Mouse (Mus musculus): ENCODE results near the gene Adamts18. TPM values are rescaled to one million over a fixed set of nuclear protein-coding genes. Genes with fewer than 3 reads are reported as not detected.

The Adamts18 gene
- polyA plus RNA-seq, 1 experiment from 2014 or later, result 0.96 TPM

DNA sequence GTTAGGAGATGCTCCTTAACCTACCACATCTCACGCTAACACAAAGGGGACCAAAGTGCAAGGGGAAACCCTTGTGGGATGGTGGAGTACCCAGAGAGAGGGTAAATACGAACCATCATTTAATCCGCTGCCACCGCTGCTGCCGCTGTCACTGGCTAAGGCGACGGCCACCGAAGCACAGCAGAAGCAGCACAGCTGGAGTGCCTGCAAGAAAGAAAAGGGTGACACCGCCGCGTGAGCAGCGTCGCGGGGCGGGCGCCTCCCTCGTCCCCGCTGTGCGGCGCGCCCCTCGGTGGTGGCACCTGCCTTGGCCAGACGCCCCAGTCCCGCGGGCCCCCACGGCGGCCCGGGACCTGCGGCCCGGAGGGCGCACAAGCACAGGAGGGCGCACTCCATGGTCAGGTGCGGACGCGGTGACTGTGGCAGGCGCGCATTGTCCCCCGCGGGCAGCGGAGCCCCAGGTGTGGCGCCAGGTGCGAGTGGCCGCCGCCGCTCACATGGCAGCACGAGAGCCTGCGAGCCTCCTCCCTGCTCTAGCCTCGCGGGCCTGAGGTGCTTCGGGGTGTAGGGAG, 371 bp downstream of the Adamts18 start:
- Histone ChIP-seq H3K27ac (ENCODE audit: low read length) (no peak overlapping the region), H3K36me3 (ENCODE audit: control insufficient read depth, insufficient read depth, low read length) (no peaks in the 10 kb centered on the region), H3K27me3 (ENCODE audit: control insufficient read depth, insufficient read depth, low read length) (peaks cover 38% of the 10 kb centered on the region), H3K4me1 (ENCODE audit: control insufficient read depth, insufficient read depth, low read length) (peaks cover 9% of the 10 kb centered on the region), H3K4me3 (replicated peaks; ENCODE audit: low read length) (peak overlapping the region; percentile 51), H3K4me2 (ENCODE audit: low read depth, low read length) (peak overlapping the region; percentile 82), H3K9me3 (replicated peaks; ENCODE audit: control insufficient read depth, low read length) (peaks cover 6% of the 10 kb centered on the region; the same call in 1 of the 2 replicates), H3K9ac (ENCODE audit: low read length) (peak overlapping the region; percentile 58)
- WGBS, result under 1% methylated on average over 50 of the region's 50 CpGs
- no peak; the same call in none of the 2 replicates for ATAC-seq (ENCODE audit: insufficient read depth, low FRiP score)

GRCm38 (mm10) chr8:113847606-113848080, 895 bp downstream of the Adamts18 start:
- Histone ChIP-seq H3K4me2 (ENCODE audit: low read depth, low read length) (peak overlapping the region; percentile 82), H3K36me3 (ENCODE audit: control insufficient read depth, insufficient read depth, low read length) (no peaks in the 10 kb centered on the region), H3K27me3 (ENCODE audit: control insufficient read depth, insufficient read depth, low read length) (peaks cover 38% of the 10 kb centered on the region), H3K27ac (ENCODE audit: low read length) (no peak overlapping the region), H3K4me3 (replicated peaks; ENCODE audit: low read length) (peak overlapping the region; percentile 51), H3K9ac (ENCODE audit: low read length) (no peak overlapping the region; the same call in 1 of the 2 replicates), H3K4me1 (ENCODE audit: control insufficient read depth, insufficient read depth, low read length) (peaks cover 9% of the 10 kb centered on the region), H3K9me3 (replicated peaks; ENCODE audit: control insufficient read depth, low read length) (peaks cover 6% of the 10 kb centered on the region; the same call in 1 of the 2 replicates)
- ATAC-seq (ENCODE audit: insufficient read depth, low FRiP score), result no peak
- WGBS, result 22% methylated on average over 12 of the region's 12 CpGs

- no peak overlapping the region for H3K4me3 ChIP-seq (replicated peaks; ENCODE audit: low read length)
- peaks cover 38% of the 10 kb centered on the region for H3K27me3 ChIP-seq (ENCODE audit: control insufficient read depth, insufficient read depth, low read length)
- WGBS, result 80% methylated on average over 5 of the region's 5 CpGs
- H3K9ac ChIP-seq (ENCODE audit: low read length), result no peak overlapping the region
- ATAC-seq (ENCODE audit: insufficient read depth, low FRiP score), result no peak
- peaks cover 9% of the 10 kb centered on the region for H3K4me1 ChIP-seq (ENCODE audit: control insufficient read depth, insufficient read depth, low read length)
- no peak overlapping the region for H3K27ac ChIP-seq (ENCODE audit: low read length)
- H3K4me2 ChIP-seq (ENCODE audit: low read depth, low read length), result no peak overlapping the region
- H3K36me3 ChIP-seq (ENCODE audit: control insufficient read depth, insufficient read depth, low read length), result no peaks in the 10 kb centered on the region
- H3K9me3 ChIP-seq (replicated peaks; ENCODE audit: control insufficient read depth, low read length), result peaks cover 5% of the 10 kb centered on the region; the same call in 1 of the 2 replicates
Measured at GRCm38 (mm10) chr8:113846669-113847068, 1.9 kb downstream of the Adamts18 start.

GRCm38 (mm10) chr8:113844801-113845301, 3.7 kb downstream of the Adamts18 start:
- Histone ChIP-seq H3K27me3 (ENCODE audit: control insufficient read depth, insufficient read depth, low read length) (peaks cover 36% of the 10 kb centered on the region), H3K9ac (ENCODE audit: low read length) (no peak overlapping the region), H3K27ac (ENCODE audit: low read length) (no peak overlapping the region), H3K4me1 (ENCODE audit: control insufficient read depth, insufficient read depth, low read length) (peaks cover 9% of the 10 kb centered on the region), H3K9me3 (replicated peaks; ENCODE audit: control insufficient read depth, low read length) (no peaks in the 10 kb centered on the region), H3K4me3 (replicated peaks; ENCODE audit: low read length) (no peak overlapping the region), H3K4me2 (ENCODE audit: low read depth, low read length) (no peak overlapping the region; the same call in 1 of the 2 replicates), H3K36me3 (ENCODE audit: control insufficient read depth, insufficient read depth, low read length) (no peaks in the 10 kb centered on the region)
- WGBS, result 21% methylated on average over 20 of the region's 20 CpGs
- ATAC-seq (ENCODE audit: insufficient read depth, low FRiP score), result no peak

GRCm38 (mm10) chr8:113838211-113838610, 10.3 kb downstream of the Adamts18 start:
- Histone ChIP-seq H3K27me3 (ENCODE audit: control insufficient read depth, insufficient read depth, low read length) (no peaks in the 10 kb centered on the region), H3K4me1 (ENCODE audit: control insufficient read depth, insufficient read depth, low read length) (no peaks in the 10 kb centered on the region), H3K4me3 (replicated peaks; ENCODE audit: low read length) (no peak overlapping the region), H3K27ac (ENCODE audit: low read length) (no peak overlapping the region), H3K36me3 (ENCODE audit: control insufficient read depth, insufficient read depth, low read length) (no peaks in the 10 kb centered on the region), H3K9ac (ENCODE audit: low read length) (no peak overlapping the region), H3K9me3 (replicated peaks; ENCODE audit: control insufficient read depth, low read length) (no peaks in the 10 kb centered on the region), H3K4me2 (ENCODE audit: low read depth, low read length) (no peak overlapping the region)
- 87% methylated on average over 6 of the region's 6 CpGs for WGBS
- ATAC-seq (ENCODE audit: insufficient read depth, low FRiP score), result no peak

DNA sequence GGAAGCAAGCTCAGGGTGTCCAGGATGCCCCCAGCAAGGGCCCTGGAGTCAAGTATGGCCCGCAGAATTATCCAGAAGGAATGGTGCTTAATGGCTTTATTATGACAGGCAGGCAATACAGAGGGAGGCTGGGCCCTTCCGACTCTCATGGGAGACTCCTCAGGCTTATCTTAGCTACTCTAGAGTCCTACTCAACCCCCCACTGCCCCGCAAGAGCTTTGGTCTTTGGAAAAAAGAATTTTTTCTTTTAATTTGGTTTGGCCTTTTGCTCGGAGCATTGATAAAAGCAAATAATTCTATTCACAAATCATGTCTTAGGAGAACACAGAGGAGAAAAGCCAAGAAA, 11.0 kb downstream of the Adamts18 start:
- H3K4me1 ChIP-seq (ENCODE audit: control insufficient read depth, insufficient read depth, low read length), result no peaks in the 10 kb centered on the region
- 45% methylated on average over 4 of the region's 4 CpGs for WGBS
- H3K27me3 ChIP-seq (ENCODE audit: control insufficient read depth, insufficient read depth, low read length), result no peaks in the 10 kb centered on the region
- no peaks in the 10 kb centered on the region for H3K9me3 ChIP-seq (replicated peaks; ENCODE audit: control insufficient read depth, low read length)
- H3K4me2 ChIP-seq (ENCODE audit: low read depth, low read length), result no peak overlapping the region
- no peak overlapping the region for H3K27ac ChIP-seq (ENCODE audit: low read length)
- ATAC-seq (ENCODE audit: insufficient read depth, low FRiP score), result 0 out of 2 replicates have a peak, but pooled peaks have one; percentile 3
- H3K4me3 ChIP-seq (replicated peaks; ENCODE audit: low read length), result no peak overlapping the region
- no peak overlapping the region for H3K9ac ChIP-seq (ENCODE audit: low read length)
- no peaks in the 10 kb centered on the region for H3K36me3 ChIP-seq (ENCODE audit: control insufficient read depth, insufficient read depth, low read length)

DNA sequence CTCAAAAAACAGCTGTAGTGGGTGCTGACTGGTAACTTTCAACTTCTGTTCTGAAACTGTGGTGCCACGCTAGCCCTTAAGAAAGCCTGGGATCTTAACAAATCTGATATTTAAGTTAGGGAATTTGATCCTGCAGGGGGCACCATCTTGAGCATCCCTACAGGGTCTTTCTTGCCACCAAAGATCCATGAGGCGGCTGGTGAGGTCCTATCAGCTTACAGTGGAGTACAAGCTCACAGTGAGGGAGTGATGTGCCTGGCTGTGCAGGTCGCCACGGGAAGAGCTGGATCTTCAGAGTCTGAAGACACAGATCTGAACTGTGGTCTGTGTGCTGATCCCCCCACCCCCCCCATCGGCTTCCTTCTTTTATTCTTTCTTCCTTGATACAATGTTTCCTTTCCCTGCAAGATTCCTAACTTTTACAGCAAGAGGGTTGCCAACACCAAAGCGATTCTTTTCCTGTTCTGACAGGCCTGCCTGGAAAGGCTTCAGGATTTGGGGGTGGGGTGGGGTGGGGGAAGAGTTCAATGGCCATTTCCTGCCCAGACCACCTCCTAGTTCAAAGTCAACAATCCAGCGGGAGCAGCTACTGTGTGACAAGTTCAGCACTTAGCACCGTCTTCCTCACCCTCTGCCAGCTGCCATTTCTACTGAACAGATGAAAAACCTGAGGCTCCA, 11.5 kb downstream of the Adamts18 start:
- 37% methylated on average over 8 of the region's 8 CpGs for WGBS
- 0 out of 2 replicates have a peak, but pooled peaks have one; percentile 21 for ATAC-seq (ENCODE audit: insufficient read depth, low FRiP score)
- H3K36me3 ChIP-seq (ENCODE audit: control insufficient read depth, insufficient read depth, low read length), result no peaks in the 10 kb centered on the region

DNA sequence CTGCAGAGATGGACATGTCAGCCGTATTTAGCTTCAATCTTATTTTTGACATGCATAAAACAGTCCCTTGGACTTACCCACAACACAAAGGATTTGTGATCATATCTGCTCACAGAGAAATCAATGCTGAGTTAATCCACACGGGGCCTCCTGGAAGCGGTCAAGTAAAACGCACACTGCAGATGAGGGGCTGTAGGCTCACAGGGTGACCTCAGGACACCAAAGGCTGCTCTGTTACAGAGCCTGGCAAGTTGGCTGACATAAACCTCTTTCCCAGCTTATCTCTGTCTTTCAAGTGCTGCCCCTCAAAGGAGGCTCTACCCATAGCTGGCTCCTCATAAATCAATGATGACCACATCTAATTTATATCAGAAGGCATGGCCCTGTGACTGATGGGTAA, 14.9 kb downstream of the Adamts18 start:
- H3K9ac ChIP-seq (ENCODE audit: low read length), result no peak overlapping the region
- H3K4me1 ChIP-seq (ENCODE audit: control insufficient read depth, insufficient read depth, low read length), result no peaks in the 10 kb centered on the region
- no peak overlapping the region for H3K4me2 ChIP-seq (ENCODE audit: low read depth, low read length)
- no peaks in the 10 kb centered on the region for H3K36me3 ChIP-seq (ENCODE audit: control insufficient read depth, insufficient read depth, low read length)
- WGBS, result 63% methylated on average over 4 of the region's 4 CpGs
- H3K27ac ChIP-seq (ENCODE audit: low read length), result no peak overlapping the region
- no peak for ATAC-seq (ENCODE audit: insufficient read depth, low FRiP score)
- H3K27me3 ChIP-seq (ENCODE audit: control insufficient read depth, insufficient read depth, low read length), result no peaks in the 10 kb centered on the region
- no peaks in the 10 kb centered on the region for H3K9me3 ChIP-seq (replicated peaks; ENCODE audit: control insufficient read depth, low read length)
- H3K4me3 ChIP-seq (replicated peaks; ENCODE audit: low read length), result no peak overlapping the region

More for the DNA sequence above, 11.5 kb downstream of the Adamts18 start:
- Histone ChIP-seq H3K27me3 (ENCODE audit: control insufficient read depth, insufficient read depth, low read length) (no peaks in the 10 kb centered on the region), H3K4me1 (ENCODE audit: control insufficient read depth, insufficient read depth, low read length) (no peaks in the 10 kb centered on the region), H3K4me3 (replicated peaks; ENCODE audit: low read length) (no peak overlapping the region), H3K9ac (ENCODE audit: low read length) (no peak overlapping the region), H3K9me3 (replicated peaks; ENCODE audit: control insufficient read depth, low read length) (no peaks in the 10 kb centered on the region), H3K4me2 (ENCODE audit: low read depth, low read length) (no peak overlapping the region), H3K27ac (ENCODE audit: low read length) (no peak overlapping the region)

DNA sequence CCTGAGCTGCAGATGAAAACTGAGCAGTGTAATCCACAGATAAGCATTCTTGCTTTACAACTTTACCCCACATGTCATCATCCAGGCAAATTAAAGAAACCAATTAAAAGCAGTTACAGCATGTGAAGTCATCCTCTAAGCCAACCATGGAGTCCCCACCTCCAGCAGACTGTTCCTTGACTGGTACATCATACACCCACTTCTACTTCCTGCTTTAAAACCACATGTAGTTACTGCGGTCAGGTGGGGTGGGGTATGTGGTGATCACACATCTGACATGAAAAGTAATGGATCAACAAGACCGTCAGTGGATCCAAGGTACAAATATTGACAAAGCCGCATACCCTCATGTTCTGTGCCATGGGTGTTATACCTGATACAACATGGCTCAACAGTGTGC, 21.3 kb downstream of the Adamts18 start:
- WGBS, result 77% methylated on average over 3 of the region's 3 CpGs
- Histone ChIP-seq H3K27me3 (ENCODE audit: control insufficient read depth, insufficient read depth, low read length) (no peaks in the 10 kb centered on the region), H3K4me2 (ENCODE audit: low read depth, low read length) (no peak overlapping the region), H3K9me3 (replicated peaks; ENCODE audit: control insufficient read depth, low read length) (no peaks in the 10 kb centered on the region), H3K4me3 (replicated peaks; ENCODE audit: low read length) (no peak overlapping the region), H3K4me1 (ENCODE audit: control insufficient read depth, insufficient read depth, low read length) (no peaks in the 10 kb centered on the region), H3K9ac (ENCODE audit: low read length) (no peak overlapping the region), H3K36me3 (ENCODE audit: control insufficient read depth, insufficient read depth, low read length) (no peaks in the 10 kb centered on the region), H3K27ac (ENCODE audit: low read length) (no peak overlapping the region)
- no peak for ATAC-seq (ENCODE audit: insufficient read depth, low FRiP score)
